Mouse (Mus musculus) frontal cortex, adult (tissue): ENCODE results near the gene Aurka.

ENCODE experiments used
- ATAC-seq: cut with Nextera tagmentation; 2 replicates; pipeline ENCODE4 v1.9.2; 2017; ENCODE audit warnings: mild to moderate bottlenecking, moderate library complexity, mixed read lengths; ENCODE audit not compliant: low TSS enrichment

Gene Aurka

GRCm38 (mm10) chr2:172329179-172329578, 41.2 kb downstream of the Aurka start:
- peak; percentile 98 for ATAC-seq

GRCm38 (mm10) chr2:172328248-172328647, 42.1 kb downstream of the Aurka start:
- ATAC-seq = no peak

GRCm38 (mm10) chr2:172320878-172321277, 49.5 kb downstream of the Aurka start:
- ATAC-seq = no peak

DNA sequence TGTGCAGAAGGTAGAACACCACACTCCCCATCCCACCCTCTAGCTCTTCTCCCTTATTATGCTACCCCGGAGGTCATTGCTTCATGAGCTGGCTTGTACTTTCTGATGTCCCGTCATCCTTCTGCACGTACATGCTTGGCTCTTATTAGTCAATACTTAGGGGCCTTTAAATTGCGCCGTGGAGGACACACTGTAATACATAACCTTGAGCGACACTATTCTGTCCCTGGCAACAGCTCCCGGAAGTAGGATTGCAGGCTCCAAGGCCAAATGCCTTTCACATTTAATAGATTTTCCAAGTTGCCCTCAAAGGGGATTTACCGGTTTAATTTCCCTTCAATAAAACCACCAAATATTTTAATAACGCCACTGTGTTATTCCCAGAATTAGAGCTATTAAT, 58.6 kb downstream of the Aurka start:
- no peak for ATAC-seq

DNA sequence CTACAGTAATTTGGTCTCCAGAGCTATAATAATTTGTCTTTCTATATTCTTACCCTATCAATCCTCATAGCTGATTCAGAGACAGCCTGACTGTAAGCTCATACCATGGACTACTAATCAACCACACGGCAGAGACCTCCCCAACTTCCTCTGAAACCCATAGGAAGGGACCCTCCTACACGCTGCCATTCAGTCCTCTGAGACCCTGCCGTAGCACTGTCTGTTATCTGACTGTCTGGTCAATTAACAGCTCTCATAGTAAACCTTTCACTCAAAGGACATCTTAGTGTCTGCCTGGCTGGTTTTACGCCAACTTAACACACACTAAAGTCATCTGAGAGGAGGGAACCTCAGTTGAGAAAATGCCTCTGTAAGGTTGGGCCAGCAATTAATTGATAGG, 63.8 kb downstream of the Aurka start:
- ATAC-seq = no peak
